Mouse (Mus musculus): ENCODE data around the gene Tns1.

DNA sequence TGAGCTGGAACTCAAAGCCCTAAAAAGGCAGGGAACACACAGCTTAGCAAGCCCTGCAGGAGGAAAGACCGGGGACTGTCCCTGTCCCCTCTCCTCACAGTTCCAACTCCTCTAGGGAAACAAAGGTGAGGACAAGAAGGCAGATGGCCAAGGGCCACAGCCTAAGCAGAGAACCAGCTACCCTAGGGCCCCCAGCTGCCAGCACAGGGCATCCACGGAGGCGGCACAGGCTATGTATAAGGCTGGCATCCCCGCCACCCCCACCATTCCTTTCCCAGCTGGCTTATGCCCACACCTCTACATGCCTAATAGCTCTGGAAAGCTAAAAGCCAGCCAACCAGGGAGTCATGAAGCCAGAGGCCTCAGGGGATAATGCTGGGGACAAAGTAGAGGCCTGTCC, 90.8 kb downstream of the Tns1 start:
- TF ChIP-seq CTCF (IDR thresholded peaks at IDR 0.05; ENCODE audit: low read depth) (no peak), EP300 (optimal IDR thresholded peaks at IDR 0.05) (no peak)
